Mouse (Mus musculus) left cerebral cortex, adult 9 months (tissue): ENCODE data around the gene Rbx1.
A peak's percentile ranks its signal among the peaks of the same experiment; 100 is the strongest.
"Not testable (repeated sequence)": the region's sequence is repeated elsewhere in the genome, so short reads cannot be mapped to it uniquely, and the experiment has no call there.

ENCODE experiments used
- DNase-seq, 2 experiments: peaks; one replicate each; pipeline ENCODE4 v3.0.0; 2022; ENCODE audit warnings: low spot score in 2 of 2

Gene Rbx1

DNA sequence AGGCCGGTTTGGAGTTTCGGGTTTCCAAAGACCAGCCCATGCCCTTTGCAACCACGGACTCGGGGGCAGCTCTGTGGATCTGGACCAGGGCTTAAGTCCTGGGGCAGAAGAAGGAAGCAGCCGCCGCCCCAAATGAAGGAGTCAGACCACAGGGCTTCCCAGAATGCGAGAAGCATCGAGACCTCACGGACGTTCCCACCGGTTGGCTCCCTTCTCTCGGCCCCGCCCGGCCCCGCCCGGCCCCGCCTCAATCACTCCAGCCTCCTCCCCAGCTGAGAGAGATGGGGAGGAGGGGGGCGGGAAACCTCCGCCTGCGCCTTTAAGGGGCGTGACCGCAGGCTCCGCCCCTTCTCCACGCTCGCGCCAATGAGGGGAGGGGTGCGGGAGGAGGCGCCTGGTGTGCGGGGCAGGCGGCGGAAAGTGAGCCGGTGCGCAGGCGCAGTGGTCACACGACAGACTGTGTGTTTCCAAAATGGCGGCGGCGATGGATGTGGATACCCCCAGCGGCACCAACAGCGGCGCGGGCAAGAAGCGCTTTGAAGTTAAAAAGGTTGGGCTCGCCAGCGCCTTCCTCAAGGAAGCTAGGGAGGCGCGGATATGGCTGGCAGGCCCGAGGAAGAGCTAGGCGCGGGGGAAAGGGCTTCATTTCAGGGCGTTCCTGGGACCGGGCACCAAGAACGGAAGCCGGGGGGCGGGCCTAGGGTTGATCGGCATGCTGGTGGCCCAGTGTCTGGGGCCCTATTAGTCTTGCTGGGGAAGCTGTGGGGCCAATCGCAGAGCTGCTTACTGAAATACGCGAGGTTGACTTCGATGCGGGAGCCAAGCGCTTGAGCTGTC is at the start of gene Rbx1:
TSS of gene Rbx1 (plus strand) at position 396 of the 837 bp plus-strand sequence.
- peak; percentile 95 to 98 for DNase-seq

DNA sequence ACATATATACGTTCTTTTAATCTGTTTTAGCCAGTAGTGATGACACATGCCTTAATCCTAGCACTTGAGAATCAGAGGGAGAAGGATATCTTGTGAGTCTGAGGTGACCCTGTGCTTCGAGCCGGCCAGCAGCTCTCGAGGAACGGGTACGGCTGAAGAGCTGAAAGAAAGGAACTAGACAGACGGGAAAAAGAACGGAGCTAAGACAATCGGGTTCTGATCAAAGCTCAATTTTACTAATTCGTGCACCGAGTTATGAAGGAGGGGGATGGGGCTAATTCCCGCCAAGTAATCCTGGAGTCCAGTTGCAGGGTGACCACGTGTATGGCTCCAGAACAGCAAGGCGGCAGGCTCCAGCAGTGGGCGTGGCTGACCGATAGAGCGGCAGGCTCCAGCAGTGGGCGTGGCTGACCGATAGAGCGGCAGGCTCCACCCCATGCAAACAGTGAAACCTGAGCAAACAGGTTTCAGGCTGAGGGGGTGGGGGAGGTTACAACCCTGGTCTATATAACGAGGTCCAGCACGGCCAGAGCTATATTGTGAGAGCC is 49.3 kb upstream of the Rbx1 start:
- not testable (repeated sequence) for DNase-seq

- no peak for DNase-seq
These were observed 48.0 kb upstream of the Rbx1 start for GRCm38 (mm10) chr15:81418065-81418464.

DNA sequence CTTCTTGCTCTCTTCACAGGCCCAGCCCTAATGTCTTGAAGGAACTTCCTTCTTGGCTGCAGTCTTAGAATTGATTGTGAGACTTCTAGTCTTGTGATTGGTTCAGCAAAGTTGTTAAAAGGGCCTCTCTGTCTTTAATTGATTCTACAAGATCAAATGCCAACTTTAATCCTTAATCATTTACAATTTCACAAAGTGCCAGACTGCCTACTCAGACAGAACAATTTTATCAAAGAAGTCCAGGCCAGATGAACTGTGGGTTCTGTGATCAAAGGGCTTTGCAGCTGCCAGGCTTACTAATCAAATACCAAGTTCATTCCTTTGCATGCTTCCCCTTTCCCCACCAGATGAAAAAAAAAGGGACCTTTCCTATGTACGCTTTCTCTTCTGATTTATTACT is 44.6 kb upstream of the Rbx1 start:
- DNase-seq, result no peak

DNA sequence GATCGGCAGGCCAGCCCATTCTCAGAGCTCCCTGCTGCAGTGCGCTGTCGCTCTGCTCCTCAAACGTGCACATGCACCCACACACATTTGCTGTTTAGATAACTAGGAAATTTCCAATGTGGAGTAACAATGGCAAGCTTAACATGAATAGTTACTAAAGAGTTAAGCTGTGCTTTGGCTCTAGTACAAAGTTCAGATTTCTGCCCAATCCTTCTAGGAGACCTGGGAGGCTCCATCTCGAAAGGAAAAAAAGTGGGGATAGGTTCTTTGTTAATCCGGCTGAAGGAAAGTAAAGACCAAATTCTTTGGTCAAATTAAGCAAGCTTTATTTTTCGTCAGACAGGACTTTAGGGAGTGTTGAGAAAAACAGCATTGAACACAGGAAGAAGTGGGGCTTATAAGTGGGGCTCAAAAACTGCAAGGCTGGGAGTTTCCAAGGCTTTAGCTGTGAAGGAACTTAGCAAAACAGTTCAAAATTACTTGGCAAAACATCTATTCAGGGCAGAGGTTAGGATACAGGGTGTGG is 43.9 kb upstream of the Rbx1 start:
- DNase-seq, result no peak

GRCm38 (mm10) chr15:81425311-81425710 is 40.8 kb upstream of the Rbx1 start:
- no peak for DNase-seq

DNA sequence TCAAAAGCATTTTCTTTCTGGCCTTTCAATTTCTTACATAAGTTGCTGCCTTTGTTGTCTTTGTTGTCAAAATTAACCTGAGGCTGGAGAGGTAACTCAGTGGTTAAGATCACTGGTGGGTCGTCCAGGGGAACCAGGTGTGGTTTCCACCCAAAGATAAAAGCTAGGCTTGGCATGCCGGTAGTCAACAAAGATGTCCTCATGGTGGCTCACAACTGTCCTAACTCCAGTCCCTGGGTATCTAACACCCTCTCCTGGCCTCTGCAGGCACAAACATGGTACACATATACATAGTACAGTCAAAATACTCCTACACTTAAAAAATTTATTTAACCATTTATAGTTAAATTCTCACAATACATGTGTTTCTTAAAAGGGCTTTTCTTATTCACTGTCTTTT is 38.1 kb upstream of the Rbx1 start:
- no peak for DNase-seq

DNA sequence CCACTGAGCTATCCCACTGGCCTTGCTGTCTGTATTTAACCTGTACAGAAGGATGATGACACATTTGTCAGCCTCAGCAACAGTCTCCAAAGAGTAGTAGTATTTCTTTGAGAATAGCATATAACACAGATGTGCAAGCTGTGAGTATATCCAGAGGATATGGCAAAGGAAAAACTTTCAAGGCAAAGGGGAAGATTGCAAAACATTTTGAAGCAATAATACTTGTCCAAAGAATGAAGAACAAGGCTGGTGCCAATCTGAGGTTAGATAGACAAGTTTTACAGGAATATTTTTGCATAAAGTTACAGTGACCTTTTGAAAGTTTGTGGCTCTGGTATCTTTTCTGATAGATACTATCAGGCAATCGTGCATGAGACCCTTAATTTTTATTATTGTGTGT is 34.9 kb upstream of the Rbx1 start:
- no peak for DNase-seq

DNA sequence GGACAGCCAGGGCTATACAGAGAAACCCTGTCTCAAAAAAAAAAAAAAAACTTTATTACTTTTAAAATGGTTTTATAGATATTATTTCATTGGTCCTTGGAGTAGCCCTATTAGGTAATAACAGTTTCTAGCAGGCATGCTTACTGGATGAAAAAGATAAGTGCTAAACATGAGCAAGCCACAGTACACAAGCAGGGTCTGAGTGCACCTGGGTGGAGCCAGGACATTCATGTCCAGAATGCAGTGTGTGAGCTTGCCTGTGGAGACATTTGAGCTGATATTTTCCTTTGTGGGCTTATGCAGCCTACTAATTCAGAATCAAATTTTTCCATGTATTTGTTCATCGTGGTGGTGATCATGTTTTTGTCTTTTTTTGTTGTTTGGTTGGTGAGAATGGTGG is 27.8 kb upstream of the Rbx1 start:
- DNase-seq, result no peak

DNA sequence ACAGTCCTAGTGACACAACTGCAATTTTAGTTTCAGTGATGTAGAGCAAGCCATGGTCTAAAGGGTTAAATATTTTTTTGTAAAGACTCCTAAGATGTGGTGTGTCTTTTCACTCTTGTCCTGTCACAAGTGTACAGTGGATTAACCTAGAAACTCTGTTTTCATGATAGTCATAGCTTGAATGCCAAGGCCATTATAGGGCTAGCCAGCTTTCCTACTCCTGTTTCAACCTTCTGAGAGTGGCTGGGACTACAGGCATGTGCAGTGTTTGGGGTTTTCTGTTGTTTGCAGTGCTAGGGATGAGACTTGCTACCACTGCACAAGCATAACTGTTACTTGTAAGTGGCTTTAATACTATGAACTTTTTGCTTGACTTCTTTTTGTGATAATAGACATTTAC is 26.9 kb upstream of the Rbx1 start:
- DNase-seq, result no peak

DNA sequence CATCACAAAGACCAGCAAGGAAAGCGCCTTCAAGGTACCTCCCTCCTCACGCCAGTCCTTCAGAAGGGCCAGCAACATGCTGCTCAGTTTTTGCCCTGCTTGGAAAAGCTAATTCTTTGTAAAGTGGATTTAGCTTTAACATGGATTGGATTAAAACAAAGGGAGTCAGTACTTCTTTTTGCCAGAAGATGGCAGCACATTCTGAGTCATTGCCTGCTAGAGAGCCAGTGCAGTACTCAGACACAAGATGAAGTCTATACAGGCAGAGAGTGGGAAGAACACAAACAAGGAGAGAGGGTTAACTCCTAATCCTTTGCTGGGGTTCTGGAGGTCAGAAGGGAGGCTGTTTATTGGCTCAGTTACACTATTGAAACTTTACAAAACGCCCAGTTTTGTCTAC is 17.6 kb upstream of the Rbx1 start:
- DNase-seq, result peak in 1 of 2 experiments; percentile 80

- DNase-seq, result no peak
These were observed 4.6 kb upstream of the Rbx1 start for GRCm38 (mm10) chr15:81461523-81461922.

- DNase-seq, result no peak
These were observed 958 bp upstream of the Rbx1 start for GRCm38 (mm10) chr15:81465016-81465660.

DNA sequence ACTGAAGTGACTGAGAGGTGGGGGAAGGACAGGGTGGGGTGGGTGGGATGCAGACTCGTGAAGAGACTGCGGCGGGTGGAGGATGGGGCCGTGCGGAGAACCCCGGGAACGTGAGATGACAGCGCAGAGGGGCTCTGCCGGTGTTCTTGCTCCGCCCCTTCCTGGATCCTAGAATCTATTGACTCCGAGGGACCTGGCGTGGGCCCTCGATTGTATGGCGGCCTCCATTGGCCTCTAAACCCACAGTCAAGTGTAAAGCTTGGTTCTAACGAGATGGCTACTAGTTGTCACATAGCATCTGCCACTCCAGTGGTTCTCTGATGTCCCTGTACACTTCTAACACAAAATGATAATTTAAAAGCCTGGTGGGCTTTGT is 630 bp downstream of the Rbx1 start:
- no peak for DNase-seq

DNA sequence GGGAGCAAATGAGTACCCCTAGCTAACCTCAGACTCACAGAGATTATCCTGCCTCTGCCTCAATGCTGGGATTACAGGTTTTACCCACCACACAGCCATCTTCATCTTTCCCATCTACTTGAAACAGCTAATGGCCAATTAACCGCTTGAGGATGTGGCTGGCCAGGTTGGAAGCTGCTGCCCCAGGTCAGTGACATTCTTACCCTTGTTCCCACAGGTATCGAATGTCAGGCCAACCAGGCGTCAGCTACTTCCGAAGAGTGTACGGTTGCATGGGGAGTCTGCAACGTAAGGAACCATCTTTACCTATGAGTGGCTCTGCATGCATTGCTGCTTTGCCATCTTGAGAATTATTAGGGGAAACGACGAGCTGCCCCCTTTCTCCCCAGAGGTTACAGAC is 4.6 kb downstream of the Rbx1 start:
- DNase-seq, result no peak

DNA sequence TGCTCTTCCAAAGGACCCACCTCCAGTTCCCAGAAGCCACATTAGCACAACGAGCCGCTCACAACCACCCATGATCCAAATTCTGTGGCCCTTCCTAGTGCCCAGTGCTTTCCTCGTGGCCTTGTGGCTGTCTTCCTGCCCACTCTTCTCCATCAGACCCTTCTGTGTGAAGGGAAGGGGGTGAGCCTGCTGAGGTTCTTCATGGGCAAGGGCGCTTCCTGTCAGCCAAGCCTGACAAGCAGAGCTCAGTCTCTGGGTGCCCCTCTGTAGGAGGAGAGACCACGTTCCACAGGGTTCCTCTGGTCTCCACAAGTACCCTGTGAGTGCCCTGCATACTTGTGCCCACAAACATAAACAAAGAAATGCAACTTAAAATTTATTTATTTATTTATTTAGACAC is 6.2 kb downstream of the Rbx1 start:
- DNase-seq, result no peak

GRCm38 (mm10) chr15:81475654-81476053 is 9.6 kb downstream of the Rbx1 start:
- peak in 1 of 2 experiments; percentile 28 for DNase-seq

- no peak for DNase-seq
These were observed 10.5 kb downstream of the Rbx1 start for GRCm38 (mm10) chr15:81476597-81476996.

DNA sequence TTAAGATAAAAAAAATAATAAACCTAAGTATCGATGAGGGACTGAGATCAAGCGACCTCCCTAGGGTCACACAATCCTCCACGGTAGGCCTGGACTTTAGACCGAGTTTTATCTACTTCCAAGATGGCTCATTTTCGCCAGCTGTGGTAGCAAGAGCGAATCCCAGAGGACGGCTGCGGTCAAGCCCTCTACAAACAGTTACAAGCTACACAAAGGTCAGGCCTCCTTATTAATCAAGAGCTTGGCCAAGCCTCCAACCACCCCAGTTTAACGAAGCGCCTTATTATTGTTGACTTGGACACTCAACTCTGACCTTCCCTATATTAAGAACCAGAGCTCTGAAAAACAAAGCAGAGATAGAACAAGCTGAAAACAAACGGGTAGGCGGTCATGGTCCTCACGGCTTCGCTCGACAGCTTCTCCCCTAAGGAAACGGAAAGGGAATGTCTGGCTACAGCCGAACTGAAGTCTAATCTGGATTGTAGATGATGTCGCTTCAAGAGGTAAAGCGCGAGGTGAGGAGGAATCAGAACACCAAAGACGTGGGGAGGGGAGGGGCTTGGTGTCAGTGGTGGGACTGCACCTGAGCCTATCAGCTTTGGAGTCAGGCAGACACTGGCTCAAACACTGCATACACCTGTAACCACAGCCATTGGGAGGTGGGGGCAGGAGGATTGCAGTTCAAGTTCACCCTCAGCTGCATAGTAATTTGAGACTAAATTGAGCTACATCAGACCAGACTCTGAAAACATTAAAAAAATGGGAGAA is 13.5 kb downstream of the Rbx1 start:
- no peak for DNase-seq

DNA sequence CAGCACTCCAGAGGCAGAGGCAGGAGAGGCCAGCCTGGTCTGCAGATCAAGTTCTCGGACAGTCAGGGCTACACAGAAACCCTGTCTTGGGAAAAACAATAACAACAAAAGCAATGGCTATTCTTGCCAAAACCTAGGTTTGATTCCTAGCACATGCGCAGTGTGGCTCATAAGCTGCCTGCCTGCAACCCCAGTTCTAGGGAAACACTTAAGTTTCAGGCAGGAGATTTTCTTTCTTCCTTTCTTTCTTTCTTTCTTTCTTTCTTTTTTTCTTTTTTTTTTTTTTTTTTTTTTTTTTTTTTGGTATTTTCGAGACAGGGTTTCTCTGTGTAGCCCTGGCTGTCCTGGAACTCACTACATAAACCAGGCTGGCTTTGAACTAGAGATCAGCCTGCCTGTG is 14.2 kb downstream of the Rbx1 start:
- DNase-seq, result not testable (repeated sequence)

DNA sequence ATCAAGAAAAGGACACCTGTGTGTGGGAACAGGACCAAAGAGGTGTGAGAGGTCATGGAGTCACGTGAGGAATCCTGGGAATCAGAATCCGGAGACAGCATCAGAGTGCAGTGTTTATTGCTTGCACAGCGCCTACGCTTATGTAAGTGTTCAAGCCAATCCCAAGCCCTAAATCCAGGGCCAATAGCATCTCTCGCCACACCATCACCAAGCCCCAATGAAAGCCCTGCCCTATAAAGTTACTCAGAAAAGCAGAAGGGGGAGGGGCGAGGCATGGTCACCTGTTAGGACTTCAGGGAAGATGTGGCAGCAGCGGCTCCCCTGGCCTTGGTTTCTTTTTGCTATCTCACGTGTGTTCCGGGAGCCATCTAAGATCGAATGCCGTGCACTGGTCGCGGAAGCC is 14.9 kb downstream of the Rbx1 start:
- peak in 1 of 2 experiments; percentile 44 for DNase-seq

DNA sequence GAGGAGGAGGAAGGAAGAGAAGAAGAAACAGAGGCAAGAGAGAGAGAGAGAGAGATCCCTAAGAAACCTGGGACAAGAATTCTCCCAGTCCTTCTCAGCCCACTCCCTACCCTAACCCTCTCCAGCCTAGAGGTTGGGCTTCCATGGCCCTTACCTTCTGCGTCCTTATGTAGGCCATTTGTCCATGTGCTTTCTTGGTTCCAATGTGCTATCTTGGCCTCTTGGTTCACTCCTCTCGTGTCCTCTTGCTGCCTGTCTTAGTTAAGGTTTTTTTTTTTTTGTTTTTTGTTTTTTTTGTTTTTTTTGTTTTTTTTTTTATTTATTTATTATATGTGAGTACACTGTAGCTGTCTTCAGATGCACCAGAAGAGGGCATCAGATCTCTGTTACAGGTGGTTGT is 16.9 kb downstream of the Rbx1 start:
- DNase-seq, result no peak
